Mouse (Mus musculus) testis, adult 2 months (tissue): ENCODE measurements around the gene Dnm3. TPM values are rescaled to one million over a fixed set of nuclear protein-coding genes. Genes with fewer than 3 reads are reported as not detected.

Source experiments
- H3K27ac ChIP-seq: fragments of 200-500 bp; 2 replicates; pipeline ENCODE4 v1.5.1; 2012; ENCODE audit warnings: low read depth, low read length; ENCODE audit not compliant: control insufficient read depth, insufficient read depth
- H3K27me3 ChIP-seq: fragments of 200-500 bp; 2 replicates; pipeline ENCODE4 v1.6.1; 2012; ENCODE audit warnings: mild to moderate bottlenecking, low read length, moderate library complexity; ENCODE audit not compliant: control insufficient read depth, insufficient read depth
- H3K36me3 ChIP-seq: fragments of 200-500 bp; 2 replicates; pipeline ENCODE4 v1.6.1; 2012; ENCODE audit warnings: mild to moderate bottlenecking, low read length; ENCODE audit not compliant: control insufficient read depth, insufficient read depth
- H3K4me1 ChIP-seq: fragments of 200-500 bp; 2 replicates; pipeline ENCODE4 v1.6.1; 2012; ENCODE audit warnings: low read length; ENCODE audit not compliant: control insufficient read depth, insufficient read depth
- H3K4me3 ChIP-seq: fragments of 200-500 bp; 2 replicates; pipeline ENCODE4 v1.5.1; 2012; ENCODE audit warnings: low read depth, mild to moderate bottlenecking, low read length, moderate library complexity, mixed read lengths; ENCODE audit not compliant: control insufficient read depth
- CTCF ChIP-seq: fragments of 200-500 bp; IDR thresholded peaks from 2 replicates; pipeline ENCODE4 v1.5.1; 2012; ENCODE audit warnings: low read depth, mild to moderate bottlenecking, inconsistent platforms, low read length, moderate library complexity; ENCODE audit not compliant: control insufficient read depth, insufficient read depth, insufficient replicate concordance
- POLR2A ChIP-seq: fragments of 200-500 bp; IDR thresholded peaks from 2 replicates; pipeline ENCODE4 v1.6.1; 2012; ENCODE audit warnings: low read depth, mild to moderate bottlenecking, inconsistent platforms, low read length, moderate library complexity; ENCODE audit not compliant: control insufficient read depth
- polyA plus RNA-seq: library from polyadenylated mRNA; depleted of rRNA; stranded (reverse); fragments of >200 nt; gene quantifications from 2 replicates; pipeline ENCODE4 v1.2.3, GENCODE M21; 2012

Dnm3 gene
- polyA plus RNA-seq, 1 experiment = 13.8 TPM

GRCm38 (mm10) chr1:162018601-162018977, 459.2 kb downstream of the Dnm3 start:
- Histone ChIP-seq H3K36me3 (no peaks in the 10 kb centered on the region), H3K4me1 (no peaks in the 10 kb centered on the region), H3K4me3 (no peak overlapping the region), H3K27me3 (no peaks in the 10 kb centered on the region), H3K27ac (no peak overlapping the region)
- TF ChIP-seq POLR2A = no peak

DNA sequence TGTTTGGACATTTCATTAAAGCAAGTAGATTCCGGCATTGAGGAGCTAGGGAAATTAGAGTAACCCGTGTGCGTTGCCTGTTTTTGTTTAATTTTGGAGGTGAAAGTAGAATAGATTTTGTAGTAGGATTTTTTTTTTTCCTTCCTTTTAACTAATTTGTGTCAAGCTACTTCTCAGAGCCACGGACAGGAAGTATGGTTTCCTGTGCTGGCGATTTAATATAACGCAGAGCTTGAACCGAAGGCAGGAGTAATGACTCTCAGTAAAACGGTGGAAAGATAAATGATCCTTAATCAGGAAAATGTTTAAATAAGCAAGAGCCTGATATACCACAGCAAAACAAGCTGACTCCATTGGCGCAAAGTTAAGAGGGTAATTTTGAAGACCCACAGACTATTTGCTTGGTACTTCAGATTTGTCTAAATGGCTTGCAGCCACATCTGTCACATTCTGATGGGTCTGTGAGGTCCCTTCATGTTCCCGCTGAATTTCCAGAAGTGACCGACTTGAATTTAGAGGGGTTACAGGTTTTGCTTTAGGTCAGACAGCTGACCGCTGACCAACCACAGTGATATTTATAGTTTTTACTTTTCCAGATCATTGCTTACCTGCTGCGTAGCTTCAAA, 459.7 kb downstream of the Dnm3 start:
- Histone ChIP-seq H3K36me3 (no peaks in the 10 kb centered on the region), H3K4me1 (no peaks in the 10 kb centered on the region), H3K27me3 (no peaks in the 10 kb centered on the region), H3K4me3 (no peak overlapping the region), H3K27ac (no peak overlapping the region)
- TF ChIP-seq CTCF (no peak), POLR2A (no peak)

GRCm38 (mm10) chr1:162016982-162017381, 460.9 kb downstream of the Dnm3 start:
- Histone ChIP-seq H3K4me3 (no peak overlapping the region), H3K27me3 (no peaks in the 10 kb centered on the region), H3K27ac (no peak overlapping the region), H3K36me3 (no peaks in the 10 kb centered on the region), H3K4me1 (no peaks in the 10 kb centered on the region)
- no peak for TF ChIP-seq POLR2A
- TF ChIP-seq CTCF = no peak

- Histone ChIP-seq H3K27ac (no peak overlapping the region), H3K4me1 (peaks cover 5% of the 10 kb centered on the region), H3K4me3 (no peak overlapping the region), H3K36me3 (no peaks in the 10 kb centered on the region; the same call in 1 of the 2 replicates), H3K27me3 (no peaks in the 10 kb centered on the region)
- no peak for TF ChIP-seq POLR2A
- no peak for TF ChIP-seq CTCF
Measured at GRCm38 (mm10) chr1:162015247-162015862, 462.5 kb downstream of the Dnm3 start.

DNA sequence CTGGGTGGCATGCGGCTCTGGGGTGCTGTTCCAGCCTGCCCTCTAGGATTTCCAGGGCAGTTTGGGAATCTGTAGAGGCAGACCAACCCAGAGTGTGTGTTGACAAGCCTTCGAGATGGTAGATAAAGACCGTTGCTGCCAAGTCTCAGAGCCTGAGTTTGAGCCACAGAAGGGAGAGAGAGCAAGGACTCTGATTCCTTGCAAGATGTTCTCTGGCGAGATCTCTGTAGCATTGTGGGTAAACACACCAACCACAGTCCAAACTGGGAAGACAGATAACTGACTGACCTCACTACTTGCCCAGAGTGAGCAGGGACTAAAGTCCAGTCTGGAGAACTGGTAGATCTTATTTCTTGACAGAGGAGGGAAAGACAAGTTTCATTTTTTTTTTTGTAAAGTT, 464.3 kb downstream of the Dnm3 start:
- Histone ChIP-seq H3K27ac (no peak overlapping the region), H3K4me3 (no peak overlapping the region), H3K27me3 (no peaks in the 10 kb centered on the region), H3K36me3 (no peaks in the 10 kb centered on the region; the same call in 1 of the 2 replicates), H3K4me1 (peaks cover 5% of the 10 kb centered on the region)
- TF ChIP-seq POLR2A = no peak
- TF ChIP-seq CTCF = no peak

DNA sequence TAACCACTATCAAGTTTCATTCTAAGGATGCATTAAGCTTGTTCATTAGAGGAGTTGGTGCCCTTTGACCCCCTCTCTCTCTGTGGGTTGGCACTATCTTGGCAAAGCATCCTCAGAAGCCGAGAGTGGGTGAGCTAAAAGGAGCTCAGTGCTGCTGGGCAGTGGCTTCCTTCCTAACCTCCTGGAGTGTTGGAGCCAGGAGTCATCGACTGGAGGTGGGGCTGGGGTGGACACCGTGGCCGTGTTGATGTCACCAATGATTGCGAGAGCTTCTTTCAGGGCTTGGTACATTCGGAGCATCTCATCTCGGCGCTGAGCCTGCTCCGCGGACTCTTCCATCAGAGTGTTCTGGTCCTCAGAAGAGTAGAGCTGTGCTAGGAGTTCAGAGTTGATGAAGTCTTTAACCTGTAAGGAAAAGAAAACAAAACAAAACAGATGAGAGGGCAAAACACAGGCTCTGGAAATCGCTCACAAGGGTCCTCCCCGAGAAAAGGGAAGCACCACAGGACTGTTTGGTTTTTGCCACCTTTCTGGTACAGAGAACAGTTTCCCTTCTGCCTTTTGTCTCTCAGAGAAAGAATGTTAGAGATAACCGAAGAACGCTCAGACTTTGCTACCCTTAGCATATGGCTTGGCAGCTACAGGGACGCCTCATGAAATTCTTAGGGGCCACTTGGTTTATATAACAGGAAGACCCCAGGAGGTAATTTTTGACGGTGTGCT, 466.1 kb downstream of the Dnm3 start:
- Histone ChIP-seq H3K36me3 (no peaks in the 10 kb centered on the region; the same call in 1 of the 2 replicates), H3K27me3 (no peaks in the 10 kb centered on the region), H3K4me3 (no peak overlapping the region), H3K4me1 (peaks cover 5% of the 10 kb centered on the region), H3K27ac (no peak overlapping the region)
- no peak for TF ChIP-seq CTCF
- no peak for TF ChIP-seq POLR2A

DNA sequence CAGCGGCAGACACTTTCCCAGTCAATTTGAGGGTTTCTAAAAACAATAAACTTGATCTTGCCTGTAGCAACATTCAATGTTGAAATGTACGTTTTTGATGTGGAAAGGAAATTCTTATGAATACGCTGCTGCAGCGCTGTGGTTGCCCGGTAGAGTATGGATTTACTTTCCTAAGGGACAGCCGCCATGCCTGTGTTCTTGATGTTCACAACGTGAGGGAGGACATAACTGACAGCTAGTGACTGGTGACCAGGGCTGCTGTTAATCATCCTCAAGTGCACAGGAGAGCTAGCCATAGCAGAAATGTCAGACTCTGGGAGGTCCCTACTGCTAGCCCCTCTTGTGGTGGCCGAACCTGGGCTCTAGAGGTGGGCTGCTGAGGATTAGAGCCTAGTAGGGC, 468.7 kb downstream of the Dnm3 start:
- H3K27me3 ChIP-seq = no peaks in the 10 kb centered on the region
- TF ChIP-seq CTCF = no peak
- no peak for TF ChIP-seq POLR2A
- H3K4me1 ChIP-seq = peaks cover 5% of the 10 kb centered on the region
- H3K27ac ChIP-seq = no peak overlapping the region
- no peaks in the 10 kb centered on the region; the same call in 1 of the 2 replicates for H3K36me3 ChIP-seq
- no peak overlapping the region for H3K4me3 ChIP-seq
